Mouse (Mus musculus) kidney, adult 2 months (tissue): ENCODE data around the gene Rpf1. TPM values are rescaled to one million over a fixed set of nuclear protein-coding genes. Genes with fewer than 3 reads are reported as not detected.

Experiments used
- DNase-seq: peaks from one replicate; pipeline ENCODE4 v3.0.0; 2021
- H3K27ac ChIP-seq: fragments of 200-500 bp; 2 replicates; pipeline ENCODE4 v1.5.1; 2012; ENCODE audit warnings: low read depth, low read length, control low read depth, inconsistent platforms; ENCODE audit not compliant: insufficient read depth
- H3K27me3 ChIP-seq: fragments of 200-500 bp; replicated peaks from 2 replicates; pipeline ENCODE4 v1.6.1; 2012; ENCODE audit warnings: mild to moderate bottlenecking, moderate library complexity, low read length, inconsistent platforms; ENCODE audit not compliant: control insufficient read depth, insufficient read depth
- H3K36me3 ChIP-seq: fragments of 200-500 bp; 2 replicates; pipeline ENCODE4 v1.6.1; 2012; ENCODE audit warnings: mild to moderate bottlenecking, moderate library complexity, low read length, inconsistent platforms; ENCODE audit not compliant: control insufficient read depth, insufficient read depth
- H3K4me1 ChIP-seq: fragments of 200-500 bp; 2 replicates; pipeline ENCODE4 v1.6.1; 2011; ENCODE audit warnings: low read length; ENCODE audit not compliant: control insufficient read depth, insufficient read depth
- H3K4me3 ChIP-seq: fragments of 200-500 bp; 2 replicates; pipeline ENCODE4 v1.5.1; 2011; ENCODE audit warnings: mild to moderate bottlenecking, low read depth, low read length, control low read depth; ENCODE audit not compliant: insufficient read depth
- CTCF ChIP-seq: fragments of 200-500 bp; conservative IDR thresholded peaks from 2 replicates; pipeline ENCODE4 v1.5.1; 2011; ENCODE audit warnings: low read depth, mild to moderate bottlenecking, control low read depth, low read length, moderate library complexity, mixed read lengths; ENCODE audit not compliant: insufficient read depth, insufficient read length
- POLR2A ChIP-seq: fragments of 200-500 bp; IDR thresholded peaks from one replicate; pipeline ENCODE4 v1.6.1; 2011; ENCODE audit warnings: low read depth, low read length, control low read depth
- WGBS: fragments of 180-500 bp; shearing (Covaris S2); methylation state at CpG from one replicate; pipeline ENCODE4 v1.1.7; 2018; 5-methylcytosine and 5-hydroxymethylcytosine counted together
- polyA plus RNA-seq: library from polyadenylated mRNA; depleted of rRNA; stranded (reverse); fragments of >200 nt; gene quantifications from 2 replicates; pipeline ENCODE4 v1.2.3, GENCODE M21; 2012

Gene Rpf1
- polyA plus RNA-seq, 1 experiment, result 13.6 TPM

DNA sequence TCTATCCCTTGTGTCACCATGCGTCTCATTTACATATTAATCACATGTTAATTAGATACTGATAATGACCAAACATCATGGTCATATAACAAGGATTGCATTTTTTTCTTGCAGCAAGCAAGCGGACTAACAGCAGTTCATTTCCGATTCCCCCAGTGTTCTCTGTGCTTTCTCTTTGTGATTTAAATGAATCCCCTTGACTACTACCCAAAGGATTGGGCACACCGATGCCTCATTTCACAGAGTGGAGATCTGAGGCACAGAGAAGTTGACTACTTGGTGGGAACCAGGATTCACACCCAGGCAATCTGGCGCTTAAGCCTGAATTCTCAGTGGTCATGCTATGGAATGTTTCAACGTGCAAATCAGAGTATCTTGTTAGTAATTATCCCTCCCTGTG lies 13.8 kb upstream of the Rpf1 start:
- DNase-seq, result no peak
- 68% methylated on average over 6 of the region's 6 CpGs for WGBS
- H3K27ac ChIP-seq, result no peak overlapping the region

DNA sequence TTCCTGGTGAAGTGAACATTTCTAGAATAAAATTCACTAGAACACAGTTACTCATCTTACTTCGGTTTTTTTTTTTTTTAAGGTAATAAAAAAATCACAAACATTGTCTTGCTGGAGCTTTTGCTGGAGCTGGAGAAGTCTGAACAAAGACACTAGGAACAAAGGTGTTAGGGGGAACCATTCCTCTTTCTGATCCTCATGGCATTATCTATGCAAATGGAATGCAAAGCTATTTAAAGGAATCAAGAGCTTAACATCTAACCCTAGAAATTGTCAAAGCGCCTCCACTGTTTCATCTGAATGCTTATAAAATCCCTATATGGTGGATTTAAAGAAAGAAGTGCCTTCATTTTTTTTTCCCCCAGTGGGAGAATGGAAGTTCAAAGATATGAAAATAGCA lies 7.1 kb upstream of the Rpf1 start:
- Histone ChIP-seq H3K27me3 (no peaks in the 10 kb centered on the region), H3K4me1 (no peaks in the 10 kb centered on the region), H3K36me3 (no peaks in the 10 kb centered on the region), H3K27ac (no peak overlapping the region), H3K4me3 (no peak overlapping the region)
- DNase-seq, result no peak
- no peak for TF ChIP-seq CTCF
- no peak for TF ChIP-seq POLR2A
- WGBS, result 58% methylated on average over 2 of the region's 2 CpGs

More for the DNA sequence above, 13.8 kb upstream of the Rpf1 start:
- no peaks in the 10 kb centered on the region for H3K4me1 ChIP-seq
- TF ChIP-seq CTCF (no peak), POLR2A (no peak)
- H3K27me3 ChIP-seq, result no peaks in the 10 kb centered on the region
- H3K4me3 ChIP-seq, result no peak overlapping the region
- no peaks in the 10 kb centered on the region for H3K36me3 ChIP-seq

DNA sequence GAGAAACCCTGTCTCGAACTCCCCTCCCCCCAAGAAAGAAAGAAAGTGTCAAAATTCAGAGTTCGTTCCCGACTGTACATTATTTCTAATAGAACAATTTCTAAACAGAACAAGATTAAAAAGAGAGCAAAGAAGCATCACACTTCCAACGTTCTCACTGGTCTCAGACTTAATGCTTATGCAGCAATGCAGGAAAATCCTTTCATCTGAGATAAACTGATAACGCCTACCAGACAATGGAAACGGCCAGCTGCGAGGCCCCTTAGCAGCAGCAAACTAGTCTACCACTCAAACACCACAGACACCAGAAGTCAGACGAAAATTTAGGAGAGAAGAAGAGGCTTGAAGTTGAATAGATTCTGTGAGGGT lies 407 bp upstream of the Rpf1 start:
- Histone ChIP-seq H3K27ac (peak overlapping the region; percentile 79; the same call in 1 of the 2 replicates), H3K4me3 (peak overlapping the region; percentile 88), H3K4me1 (no peaks in the 10 kb centered on the region; the same call in 1 of the 2 replicates), H3K27me3 (no peaks in the 10 kb centered on the region), H3K36me3 (no peaks in the 10 kb centered on the region; the same call in 1 of the 2 replicates)
- TF ChIP-seq CTCF, result no peak
- TF ChIP-seq POLR2A, result no peak
- DNase-seq, result no peak
- 11% methylated on average over 8 of the region's 8 CpGs for WGBS

DNA sequence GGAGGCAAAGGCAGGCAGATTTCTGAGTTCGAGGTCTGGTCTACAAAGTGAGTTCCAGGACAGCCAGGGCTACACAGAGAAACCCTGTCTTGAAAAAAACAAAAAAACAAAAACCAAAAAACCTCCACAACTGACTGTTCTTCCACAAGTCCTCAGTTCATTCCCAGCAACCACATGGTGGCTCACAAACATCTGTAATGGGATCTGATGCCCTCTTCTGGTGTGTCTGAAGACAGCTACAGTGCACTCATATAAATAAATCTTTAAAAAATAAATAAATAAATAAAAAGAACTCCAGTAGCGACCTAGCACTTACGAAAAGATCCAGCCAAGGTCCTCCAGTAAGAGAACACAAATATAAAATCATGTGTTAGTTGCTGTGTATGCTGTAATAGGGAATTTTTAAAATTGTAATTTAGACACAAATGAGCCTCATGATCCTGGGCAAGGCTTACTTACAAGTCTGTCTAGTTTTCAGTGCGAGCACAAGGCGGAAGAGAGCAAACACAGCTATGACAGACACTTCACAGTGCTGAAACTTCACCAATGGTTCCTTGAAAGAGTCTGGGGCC lies 917 bp downstream of the Rpf1 start:
- 21% methylated on average over 5 of the region's 5 CpGs for WGBS
- no peaks in the 10 kb centered on the region; the same call in 1 of the 2 replicates for H3K4me1 ChIP-seq

DNA sequence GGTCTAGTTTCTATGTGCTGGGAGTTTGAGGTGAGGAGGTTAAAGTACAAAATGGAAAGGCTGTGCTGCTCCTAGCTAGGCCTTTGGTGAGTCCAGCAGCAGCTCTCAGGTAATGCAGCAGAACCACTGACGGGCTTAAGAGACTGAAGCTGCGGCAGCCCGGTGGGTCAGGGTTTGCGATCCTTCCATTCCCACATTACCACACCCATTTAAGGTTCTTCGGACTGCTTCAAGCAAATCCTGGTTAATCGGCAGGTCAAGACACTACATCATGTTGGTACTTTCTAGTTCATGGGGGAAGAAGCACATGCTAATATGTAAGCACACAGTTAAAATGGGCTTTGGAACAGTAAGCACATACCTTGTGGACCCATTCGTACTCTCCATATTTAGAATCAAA lies 14.5 kb downstream of the Rpf1 start:
- Histone ChIP-seq H3K27ac (no peak overlapping the region), H3K27me3 (no peaks in the 10 kb centered on the region), H3K4me3 (no peak overlapping the region), H3K36me3 (peaks cover 14% of the 10 kb centered on the region), H3K4me1 (peaks cover 3% of the 10 kb centered on the region; the same call in 1 of the 2 replicates)
- TF ChIP-seq POLR2A, result no peak
- no peak for TF ChIP-seq CTCF
- DNase-seq, result no peak
- 92% methylated on average over 7 of the region's 7 CpGs for WGBS

More for the DNA sequence above, 917 bp downstream of the Rpf1 start:
- TF ChIP-seq CTCF, result no peak
- TF ChIP-seq POLR2A, result no peak
- Histone ChIP-seq H3K27me3 (no peaks in the 10 kb centered on the region), H3K27ac (no peak overlapping the region), H3K36me3 (no peaks in the 10 kb centered on the region; the same call in 1 of the 2 replicates), H3K4me3 (peak overlapping the region; percentile 88)
- no peak for DNase-seq

DNA sequence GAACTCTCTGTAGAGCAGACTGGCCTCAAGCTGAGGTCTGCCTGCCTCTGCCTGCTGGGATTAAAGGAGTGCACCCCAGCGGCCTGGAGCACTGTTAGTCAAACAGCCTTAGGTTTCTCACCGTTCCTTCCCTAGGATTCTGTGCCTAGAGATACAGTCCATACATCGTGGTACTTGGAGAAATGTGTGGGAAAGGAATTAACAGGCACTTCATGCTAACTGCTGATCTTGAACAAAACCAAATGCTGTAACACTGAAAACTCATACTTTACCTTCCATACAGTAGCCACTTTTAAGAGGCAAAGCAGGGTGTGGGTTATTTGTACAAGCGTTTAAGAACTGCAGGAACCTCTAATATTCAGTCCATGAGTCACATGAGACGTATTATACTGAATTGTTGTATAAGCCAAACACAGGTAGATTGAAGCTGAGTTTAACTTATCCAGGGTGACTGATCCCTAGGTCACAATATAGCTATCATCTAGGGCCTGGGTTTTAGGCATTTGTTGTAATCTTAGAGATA lies 19.6 kb downstream of the Rpf1 start:
- H3K4me1 ChIP-seq, result peaks cover 14% of the 10 kb centered on the region; the same call in 1 of the 2 replicates
- peaks cover 11% of the 10 kb centered on the region for H3K36me3 ChIP-seq
- no peak for TF ChIP-seq POLR2A
- no peak for TF ChIP-seq CTCF
- no peaks in the 10 kb centered on the region for H3K27me3 ChIP-seq
- 0 out of 2 replicates have a peak overlapping the region, but pooled peaks have one; percentile 4 for H3K4me3 ChIP-seq
- H3K27ac ChIP-seq, result no peak overlapping the region
- DNase-seq, result no peak
- 24% methylated on average over 5 of the region's 5 CpGs for WGBS

DNA sequence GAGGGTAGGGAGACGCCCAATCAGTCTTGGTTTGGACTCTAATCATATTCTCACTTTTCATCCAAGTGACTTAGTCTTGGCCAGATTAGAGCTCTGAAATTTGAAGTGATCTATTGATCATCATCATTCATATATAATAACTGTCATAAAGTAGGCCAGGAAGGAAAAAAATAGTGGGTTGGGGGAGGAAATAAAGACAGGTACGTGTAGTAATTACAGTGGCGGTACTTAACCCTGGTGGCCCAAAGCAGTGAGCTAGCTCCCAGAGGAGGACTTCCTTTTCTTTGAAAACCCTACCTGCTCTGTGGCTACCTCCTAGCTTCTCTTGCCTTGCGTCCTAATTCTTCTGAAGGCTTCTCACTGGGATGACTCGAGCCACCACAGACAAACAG lies 20.4 kb downstream of the Rpf1 start:
- Histone ChIP-seq H3K4me1 (peaks cover 14% of the 10 kb centered on the region; the same call in 1 of the 2 replicates), H3K4me3 (peak overlapping the region; percentile 95), H3K27ac (peak overlapping the region; percentile 85; the same call in 1 of the 2 replicates), H3K27me3 (no peaks in the 10 kb centered on the region), H3K36me3 (peaks cover 6% of the 10 kb centered on the region)
- WGBS, result under 1% methylated on average over 5 of the region's 5 CpGs
- no peak for DNase-seq
- TF ChIP-seq POLR2A (no peak), CTCF (no peak)
